Mouse (Mus musculus): Measurements from ENCODE around the gene Wnt3a.

Gene Wnt3a

GRCm38 (mm10) chr11:59260706-59261493, 29.7 kb downstream of the Wnt3a start:
- no peak for DNase-seq

DNA sequence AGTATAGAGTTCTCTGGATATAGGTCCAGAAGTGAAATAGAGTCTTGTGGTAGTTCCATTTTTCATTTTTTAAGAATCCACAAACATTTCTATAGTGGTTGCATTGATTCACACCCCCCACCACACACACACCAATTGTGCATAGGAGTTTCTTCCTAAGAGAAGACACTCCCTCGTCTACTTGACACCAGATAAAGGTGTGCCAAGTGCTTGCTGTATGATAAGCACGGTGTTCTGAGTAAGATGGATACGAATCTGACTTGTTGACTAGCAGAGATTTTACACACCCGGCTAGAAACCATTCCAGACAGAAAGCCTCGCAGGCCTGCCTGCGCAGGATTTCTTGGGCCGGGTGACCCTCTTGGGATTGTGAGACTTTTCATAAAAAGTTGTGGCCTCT, 30.9 kb downstream of the Wnt3a start:
- no peak for DNase-seq

DNA sequence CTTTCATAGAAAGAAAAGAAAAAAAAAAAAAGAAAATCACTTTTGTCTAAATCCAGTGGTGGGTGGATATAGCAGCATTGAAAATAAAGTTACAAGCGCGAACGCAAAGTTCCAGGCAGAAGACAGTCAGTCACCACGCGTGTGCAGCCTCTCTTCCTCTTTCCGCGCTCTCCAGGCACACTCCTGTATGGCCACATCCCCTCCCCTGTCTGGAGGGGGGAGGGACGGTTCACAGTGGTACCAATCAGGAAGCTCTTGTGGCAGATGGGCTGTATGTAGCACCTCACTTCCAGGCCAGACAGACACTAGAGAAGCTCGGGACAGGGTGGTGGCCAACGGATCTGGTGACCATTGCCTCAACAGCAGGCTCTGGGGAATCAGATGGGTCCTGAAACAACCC, 42.5 kb downstream of the Wnt3a start:
- DNase-seq = no peak

DNA sequence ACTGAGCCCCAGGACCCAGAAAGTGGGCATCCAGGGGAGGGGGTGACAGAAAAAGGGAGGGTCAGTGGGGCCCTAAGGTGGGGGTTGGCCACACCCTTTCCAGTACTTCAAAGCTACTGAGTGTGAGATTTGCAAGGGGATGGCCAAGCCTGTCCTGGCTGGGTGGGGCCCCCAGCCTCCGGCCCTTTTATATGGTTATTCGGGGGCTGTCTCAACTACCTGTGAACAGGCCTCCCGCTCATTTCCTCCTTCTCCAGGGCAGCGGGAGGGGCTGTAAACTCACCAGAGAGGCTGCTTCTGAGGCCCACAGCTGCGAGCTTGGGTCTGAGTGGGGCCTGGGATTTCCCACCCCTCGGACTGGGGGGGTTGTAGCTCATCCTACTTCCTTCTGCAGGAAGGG, 46.7 kb downstream of the Wnt3a start:
- DNase-seq = no peak

GRCm38 (mm10) chr11:59241841-59242240, 48.7 kb downstream of the Wnt3a start:
- DNase-seq = no peak

GRCm38 (mm10) chr11:59239796-59240195, 50.8 kb downstream of the Wnt3a start:
- no peak for DNase-seq

DNA sequence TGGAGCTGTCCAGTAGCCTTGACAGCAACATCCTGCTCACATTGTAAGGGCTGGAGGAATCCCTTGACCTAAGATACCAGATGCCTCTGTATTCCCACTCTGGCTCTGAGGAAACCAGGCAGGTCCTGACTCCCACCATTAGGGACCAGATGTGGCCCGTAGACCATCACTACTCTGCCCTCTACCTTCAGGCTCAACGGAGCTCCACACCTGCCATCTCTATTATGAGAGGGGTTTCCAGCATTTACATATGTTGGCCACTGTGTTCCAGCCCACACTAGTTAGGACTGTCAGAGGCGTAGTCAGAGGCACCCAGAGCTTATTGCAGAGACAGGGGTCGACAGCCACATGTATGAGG, 51.1 kb downstream of the Wnt3a start:
- DNase-seq = no peak

DNA sequence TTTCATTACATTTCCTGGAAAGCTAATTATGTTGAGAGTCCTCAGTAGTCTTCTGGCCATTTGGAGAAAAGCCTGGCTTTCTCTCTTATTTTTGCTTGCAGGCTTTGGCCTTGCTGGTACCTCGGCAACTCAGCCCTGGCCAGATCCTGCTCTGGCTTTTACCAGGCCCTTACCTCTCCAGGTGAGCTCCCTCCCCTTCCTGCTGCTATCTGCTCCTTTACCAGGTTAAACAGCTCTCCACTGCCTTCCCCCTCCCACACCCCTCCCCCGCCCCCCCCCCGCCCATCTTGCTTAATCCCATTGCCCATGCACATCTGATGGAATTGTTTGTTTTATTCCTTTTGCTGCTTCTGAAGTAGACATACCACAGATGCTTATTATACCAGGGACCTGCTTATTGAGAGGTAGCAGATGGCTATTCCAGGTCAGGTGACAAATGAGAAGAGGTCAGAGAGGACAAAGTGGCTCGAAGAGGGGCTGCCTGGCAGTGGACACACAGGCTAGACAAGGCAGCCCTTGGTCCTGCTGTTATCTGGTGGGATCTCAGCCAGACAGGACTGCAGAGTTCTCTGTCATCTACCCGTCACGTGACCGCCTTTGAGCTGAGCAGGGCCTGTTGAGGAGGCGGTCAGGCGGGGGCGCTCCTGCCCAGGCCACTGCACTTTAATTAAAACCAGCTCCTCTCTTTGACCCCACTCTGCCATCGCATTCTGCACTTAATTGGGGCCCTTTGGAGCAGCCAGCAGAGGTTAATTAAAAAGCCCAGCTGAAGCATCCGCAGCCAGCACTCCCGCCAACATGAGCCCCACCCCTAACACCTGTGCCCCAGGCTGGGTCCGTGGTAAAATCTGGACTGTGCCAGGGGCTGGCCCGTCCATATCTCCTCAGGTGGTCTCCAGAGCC, 51.8 kb downstream of the Wnt3a start:
- peak; percentile 25 for DNase-seq

- DNase-seq = no peak
Observed at GRCm38 (mm10) chr11:59232797-59233196, 57.8 kb downstream of the Wnt3a start.

DNA sequence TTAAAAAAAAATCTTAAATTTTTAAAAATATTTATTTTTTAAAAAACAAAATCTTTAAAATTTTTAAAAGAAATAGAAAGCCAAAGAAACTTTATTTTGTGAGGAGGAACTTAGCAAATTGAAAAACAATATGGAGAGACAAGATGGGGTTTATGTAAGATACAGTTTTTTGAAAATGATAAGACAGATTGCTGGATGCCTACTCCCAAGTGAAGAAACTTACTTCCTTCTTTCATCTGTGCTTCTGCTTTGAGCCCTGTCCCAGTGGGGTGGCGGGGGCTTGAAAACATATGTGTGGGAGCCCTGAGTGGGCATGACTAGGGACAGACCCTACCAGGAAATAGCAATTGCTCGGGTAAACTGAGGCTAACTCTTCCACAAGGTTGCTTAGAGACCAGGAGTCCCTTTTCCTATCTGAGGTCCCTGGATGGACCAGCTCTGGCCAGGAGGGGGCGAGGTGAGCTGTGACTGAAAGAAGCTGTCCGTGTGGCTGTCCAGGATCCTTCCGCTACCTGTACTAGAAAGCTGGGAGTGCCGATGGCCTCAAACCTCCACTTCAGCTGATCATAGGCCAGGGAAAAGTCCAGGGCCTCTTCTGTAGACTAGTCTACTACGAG, 60.3 kb downstream of the Wnt3a start:
- peak; percentile 62 for DNase-seq

DNA sequence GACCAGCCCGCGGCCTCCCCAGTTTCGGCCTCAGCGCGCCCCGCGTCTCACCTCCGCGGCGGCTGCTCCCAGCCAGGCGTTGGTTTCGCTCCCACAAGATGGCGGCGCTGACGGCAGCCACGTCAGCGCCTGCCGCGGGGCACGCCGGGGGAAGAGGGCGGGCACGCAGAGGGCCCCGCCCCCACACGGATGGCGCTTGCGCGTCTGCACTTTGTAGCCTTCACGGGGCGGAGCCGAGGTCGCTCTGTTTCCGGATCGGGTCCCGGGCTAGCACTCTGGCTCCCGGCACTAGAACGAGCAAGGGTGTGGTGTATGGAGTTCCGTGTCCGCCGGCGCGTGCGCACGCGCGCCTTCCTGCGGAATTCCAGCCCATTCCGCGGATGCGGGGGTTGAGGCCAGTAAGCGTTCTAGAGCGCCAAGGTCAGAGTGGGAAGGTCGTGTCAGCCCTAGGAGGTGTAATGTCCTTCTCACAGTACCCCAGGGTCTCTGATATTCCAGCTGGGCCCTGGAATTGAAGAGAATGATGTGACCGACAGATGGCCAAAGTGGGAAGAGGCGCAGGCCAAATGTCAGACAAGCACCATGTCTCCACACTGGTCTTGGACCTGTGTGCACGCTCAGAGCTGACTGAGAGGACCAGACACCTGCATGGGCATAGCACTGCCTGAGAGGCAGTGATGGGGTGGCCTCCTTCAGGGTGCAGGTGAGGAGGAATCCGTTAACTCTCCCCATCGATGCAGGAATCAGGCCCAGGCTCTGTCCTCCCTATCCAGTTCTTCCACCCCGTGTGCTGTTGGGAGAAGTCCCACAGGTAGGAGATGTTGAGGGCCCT, 62.2 kb downstream of the Wnt3a start, which contains the start of gene Arf1:
Gene Arf1 (minus strand): TSS at position 149 of the 832 bp plus-strand sequence.
- peak; percentile 98 for DNase-seq

- DNase-seq = no peak
Observed at GRCm38 (mm10) chr11:59227604-59228121, 62.9 kb downstream of the Wnt3a start.

DNA sequence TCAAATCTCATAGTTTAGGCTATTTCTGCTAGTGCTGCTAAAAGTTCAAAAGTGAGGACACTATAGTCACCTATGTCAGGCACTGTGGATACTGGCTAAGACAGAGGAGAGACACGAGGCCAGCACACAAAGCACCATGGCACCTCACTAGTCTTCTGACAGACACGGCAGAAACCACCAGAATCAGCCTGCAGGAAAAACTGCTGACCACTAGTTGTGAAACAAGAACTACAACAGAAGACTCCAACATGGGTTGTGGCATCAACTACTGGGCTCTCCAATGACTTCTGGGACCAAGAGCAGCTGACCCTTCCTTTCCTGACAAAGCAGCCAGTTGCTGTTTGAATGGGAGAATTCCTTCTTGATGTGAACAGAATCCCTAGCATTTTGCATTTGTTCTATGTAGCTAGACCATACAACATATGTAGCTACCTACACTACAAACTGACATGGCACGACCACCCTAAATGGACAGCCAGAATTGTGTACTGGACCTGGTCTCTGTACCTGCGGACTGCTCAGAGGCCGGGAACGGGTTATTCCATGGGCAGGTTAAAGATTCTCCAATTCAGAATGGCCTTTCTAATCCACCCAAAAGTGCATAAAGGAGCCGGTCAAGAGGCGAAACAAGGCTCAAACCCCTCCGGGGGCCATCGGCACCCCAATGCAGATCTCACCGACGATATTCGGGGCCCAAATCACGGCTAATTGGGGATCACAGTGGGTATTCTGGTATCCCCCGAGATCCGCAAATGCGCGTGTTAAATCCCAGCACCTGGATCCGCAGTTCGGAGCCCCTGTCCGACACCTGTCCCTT, 63.6 kb downstream of the Wnt3a start:
- DNase-seq = no peak

GRCm38 (mm10) chr11:59226251-59226650, 64.3 kb downstream of the Wnt3a start:
- DNase-seq = no peak

DNA sequence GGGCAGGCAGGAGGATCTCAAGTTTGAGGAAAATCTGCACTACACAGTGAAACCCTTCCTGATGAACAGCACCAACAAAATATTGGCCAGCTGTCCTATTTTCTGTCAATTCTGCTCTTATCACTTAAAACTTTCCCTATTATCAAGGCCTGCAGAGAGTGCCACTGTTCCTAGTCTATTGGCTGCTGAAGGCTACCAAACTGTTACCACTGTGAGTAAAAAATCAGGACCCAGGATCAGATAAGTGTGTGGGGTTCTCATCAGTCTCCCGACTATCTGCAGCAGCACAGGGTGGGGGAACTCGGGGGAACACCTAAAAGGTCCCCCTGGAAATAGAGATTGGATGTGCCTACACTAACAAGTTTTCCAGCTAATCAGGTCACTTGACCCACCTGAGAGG, 65.4 kb downstream of the Wnt3a start:
- DNase-seq = no peak

DNA sequence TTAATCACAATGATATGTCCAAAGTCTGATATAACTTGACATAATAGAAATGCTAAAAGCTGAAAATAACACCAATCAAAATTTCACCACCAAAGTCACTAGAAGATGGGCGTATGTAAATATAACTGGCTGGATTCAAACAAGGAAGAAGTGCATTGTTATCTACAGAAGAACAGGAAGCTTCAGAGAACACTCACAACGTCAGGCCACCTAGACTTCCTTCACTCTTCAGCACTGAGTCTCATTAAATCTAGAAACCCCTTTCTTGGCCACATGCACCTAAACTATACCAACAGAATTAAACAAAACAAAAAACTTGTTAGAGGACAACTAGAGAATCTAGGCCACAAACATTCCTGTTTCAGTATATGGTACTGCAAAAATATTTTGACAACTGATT, 66.1 kb downstream of the Wnt3a start:
- DNase-seq = no peak

- DNase-seq = no peak
Observed at GRCm38 (mm10) chr11:59224025-59224424, 66.5 kb downstream of the Wnt3a start.

DNA sequence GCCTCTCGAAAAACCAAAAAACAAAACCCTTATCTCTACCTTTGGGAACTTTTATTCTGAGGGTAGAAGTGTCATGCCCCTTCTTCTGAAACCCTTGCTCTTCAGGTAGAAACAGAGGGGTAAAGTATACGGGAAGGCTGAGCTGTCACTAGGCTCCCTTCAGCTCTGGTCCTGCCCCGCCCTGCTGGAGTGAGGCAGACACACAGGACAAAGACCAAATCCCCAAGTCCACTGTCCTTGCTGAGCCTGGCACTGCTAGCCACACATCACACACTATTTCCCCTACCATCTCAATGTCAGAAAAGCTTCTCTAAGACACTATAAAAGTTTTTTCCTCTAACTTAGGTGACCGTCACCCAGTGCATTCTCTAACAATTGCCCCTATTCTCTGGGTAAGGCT, 68.2 kb downstream of the Wnt3a start:
- DNase-seq = no peak

GRCm38 (mm10) chr11:59221604-59222003, 68.9 kb downstream of the Wnt3a start:
- DNase-seq = no peak

- DNase-seq = peak; percentile 50
Observed at GRCm38 (mm10) chr11:59219064-59219463, 71.5 kb downstream of the Wnt3a start.

GRCm38 (mm10) chr11:59218389-59218998, 72.1 kb downstream of the Wnt3a start:
- DNase-seq = no peak

Data from thymus, postnatal 14 days (tissue).